Mouse (Mus musculus) embryonic facial prominence, embryonic 11.5 days (tissue): ENCODE results near the gene Fam83e. TPM values are rescaled to one million over a fixed set of nuclear protein-coding genes. Genes with fewer than 3 reads are reported as not detected.

Experiments
- ATAC-seq: fragments of 200-750 bp; cut with Nextera tagmentation; replicated peaks from 2 replicates; pipeline ENCODE4 v1.8.0; 2017; ENCODE audit warnings: low read depth; ENCODE audit not compliant: insufficient number of reproducible peaks, low FRiP score, low TSS enrichment
- DNase-seq: peaks from one replicate; pipeline ENCODE4 v3.0.0-alpha.2; 2015; ENCODE audit warnings: low spot score
- H3K27ac ChIP-seq: fragments of 300-500 bp; sonication (generic); replicated peaks from 2 replicates; pipeline ENCODE4 v1.5.1; 2014; ENCODE audit warnings: mild to moderate bottlenecking, low read depth, low read length, control low read depth
- H3K27me3 ChIP-seq: fragments of 300-500 bp; sonication (generic); 2 replicates; pipeline ENCODE4 v1.6.1; 2014; ENCODE audit warnings: mild to moderate bottlenecking, low read length, moderate library complexity, mixed read lengths; ENCODE audit not compliant: control insufficient read depth, insufficient read depth
- H3K36me3 ChIP-seq: fragments of 300-500 bp; sonication (generic); replicated peaks from 2 replicates; pipeline ENCODE4 v1.6.1; 2014; ENCODE audit warnings: low read depth, mild to moderate bottlenecking, low read length, moderate library complexity, mixed read lengths; ENCODE audit not compliant: control insufficient read depth, insufficient read depth
- H3K4me1 ChIP-seq: fragments of 300-500 bp; sonication (generic); 2 replicates; pipeline ENCODE4 v1.6.1; 2014; ENCODE audit warnings: low read length, mixed read lengths; ENCODE audit not compliant: control insufficient read depth, insufficient read depth
- H3K4me2 ChIP-seq: fragments of 300-500 bp; sonication (generic); 2 replicates; pipeline ENCODE4 v1.6.1; 2014; ENCODE audit warnings: low read depth, mild to moderate bottlenecking, control low read depth, low read length, moderate library complexity
- H3K4me3 ChIP-seq: fragments of 300-500 bp; sonication (generic); 2 replicates; pipeline ENCODE4 v1.5.1; 2014; ENCODE audit warnings: low read depth, low read length, control low read depth
- H3K9ac ChIP-seq: fragments of 300-500 bp; sonication (generic); replicated peaks from 2 replicates; pipeline ENCODE4 v1.6.1; 2014; ENCODE audit warnings: mild to moderate bottlenecking, control low read depth, low read length
- H3K9me3 ChIP-seq: fragments of 300-500 bp; sonication (generic); replicated peaks from 2 replicates; pipeline ENCODE4 v1.6.1; 2016; ENCODE audit warnings: mild to moderate bottlenecking, low read length, inconsistent platforms, mixed read lengths; ENCODE audit not compliant: control insufficient read depth
- WGBS: fragments of 180-500 bp; shearing (Covaris S2); extraction: QIAGEN DNeasy Blood & Tissue Kit; methylation state at CpG from one replicate; pipeline ENCODE4 v1.1.7; 2014; 5-methylcytosine and 5-hydroxymethylcytosine counted together
- polyA plus RNA-seq: library from polyadenylated mRNA; unstranded; fragments of >200 nt; fragmentation: Nextera tagmentation; extraction: Ambion mirVana; gene quantifications from 2 replicates; pipeline ENCODE4 v1.2.1, GENCODE M21; 2014

Fam83e gene
- polyA plus RNA-seq, 1 experiment from 2014 or later = 0.21 TPM

DNA sequence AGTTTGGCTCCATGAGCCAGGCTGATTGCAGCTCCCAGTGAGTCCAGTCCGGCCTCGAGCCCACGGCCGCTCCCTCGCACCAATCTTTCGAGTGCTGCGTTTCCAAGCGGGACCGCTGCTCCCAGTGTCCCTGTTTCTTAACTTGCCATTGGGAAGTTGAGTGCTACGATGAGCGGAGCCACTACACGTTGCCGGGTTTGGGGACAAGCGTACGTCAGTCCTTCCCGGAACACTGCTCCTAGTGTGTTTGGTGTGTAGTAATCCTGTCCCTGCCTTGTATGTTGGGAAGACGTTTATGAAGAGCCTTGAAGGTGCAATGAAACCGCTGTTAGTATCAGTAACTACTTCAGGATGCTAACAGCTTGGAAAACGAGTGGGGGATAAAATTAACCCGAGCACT is 2.7 kb upstream of the Fam83e start:
- Histone ChIP-seq H3K4me1 (peaks cover 10% of the 10 kb centered on the region), H3K4me3 (peak overlapping the region; percentile 87), H3K9ac (peak overlapping the region; percentile 95), H3K27ac (peak overlapping the region; percentile 70), H3K36me3 (peaks cover 19% of the 10 kb centered on the region), H3K9me3 (no peaks in the 10 kb centered on the region), H3K4me2 (peak overlapping the region; percentile 64), H3K27me3 (no peaks in the 10 kb centered on the region)
- no peak for DNase-seq
- under 1% methylated on average over 20 of the region's 20 CpGs for WGBS
- no peak for ATAC-seq

DNA sequence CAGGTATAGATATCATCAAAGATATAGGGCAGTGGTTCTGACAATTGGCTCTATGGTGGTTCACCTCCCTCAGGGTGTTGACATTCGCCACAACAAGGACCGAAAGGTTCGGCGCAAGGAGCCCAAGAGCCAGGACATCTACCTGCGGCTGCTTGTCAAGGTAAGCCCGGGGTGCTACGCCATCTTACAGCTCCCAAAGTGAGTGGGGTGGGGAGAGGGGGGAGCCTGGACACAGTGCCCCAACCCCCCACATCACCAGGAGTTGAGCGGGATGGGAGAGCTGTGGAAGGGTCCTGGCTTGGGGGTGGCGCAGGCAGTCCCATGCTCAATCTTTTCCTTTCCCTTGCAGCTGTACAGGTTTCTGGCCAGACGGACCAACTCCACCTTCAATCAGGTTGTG is 1.8 kb upstream of the Fam83e start:
- DNase-seq = no peak
- WGBS = 79% methylated on average over 10 of the region's 10 CpGs
- no peak overlapping the region for H3K27ac ChIP-seq

DNA sequence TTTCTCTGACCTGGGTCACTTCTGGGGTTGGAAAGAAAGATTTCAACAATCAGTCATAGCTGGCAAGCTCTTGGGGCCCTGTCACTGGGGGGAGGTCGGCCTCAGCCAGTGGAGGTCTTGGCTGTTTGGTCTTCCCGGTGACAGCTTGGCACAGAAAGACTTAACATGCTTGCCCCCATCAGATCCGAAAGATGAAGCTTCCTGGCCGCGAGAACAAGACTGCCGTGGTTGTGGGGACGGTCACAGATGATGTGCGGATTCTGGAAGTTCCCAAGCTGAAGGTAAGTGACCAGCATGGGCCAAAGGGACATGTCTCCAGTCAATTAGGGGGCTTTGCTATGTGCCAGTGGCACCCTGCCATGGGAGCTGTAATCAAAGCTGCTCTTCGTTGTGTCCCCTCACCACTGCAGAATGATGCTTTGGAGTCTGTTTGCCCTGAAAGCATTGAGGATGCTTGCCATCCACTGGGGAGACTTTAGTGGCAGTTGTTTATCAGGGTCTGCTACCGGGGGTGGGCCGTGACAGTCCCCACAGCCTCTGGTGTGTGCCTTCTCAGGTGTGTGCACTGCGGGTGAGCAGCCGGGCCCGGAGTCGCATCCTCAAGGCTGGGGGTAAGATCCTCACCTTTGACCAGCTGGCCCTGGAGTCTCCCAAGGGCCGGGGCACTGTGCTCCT is 1.1 kb upstream of the Fam83e start:
- H3K36me3 ChIP-seq = peaks cover 24% of the 10 kb centered on the region
- no peaks in the 10 kb centered on the region for H3K27me3 ChIP-seq
- peak overlapping the region; percentile 87; the same call in 1 of the 2 replicates for H3K4me3 ChIP-seq
- no peak for DNase-seq
- ATAC-seq = no peak
- no peak overlapping the region for H3K9ac ChIP-seq
- no peak overlapping the region; the same call in 1 of the 2 replicates for H3K4me2 ChIP-seq
- H3K9me3 ChIP-seq = no peaks in the 10 kb centered on the region
- WGBS = 93% methylated on average over 15 of the region's 16 CpGs
- peaks cover 7% of the 10 kb centered on the region for H3K4me1 ChIP-seq
- H3K27ac ChIP-seq = no peak overlapping the region

More for the DNA sequence above, 1.8 kb upstream of the Fam83e start:
- ATAC-seq = no peak
- H3K9ac ChIP-seq = peak overlapping the region; percentile 95
- H3K9me3 ChIP-seq = no peaks in the 10 kb centered on the region
- peak overlapping the region; percentile 64 for H3K4me2 ChIP-seq
- peaks cover 24% of the 10 kb centered on the region for H3K36me3 ChIP-seq
- peak overlapping the region; percentile 87 for H3K4me3 ChIP-seq
- H3K4me1 ChIP-seq = peaks cover 7% of the 10 kb centered on the region
- no peaks in the 10 kb centered on the region for H3K27me3 ChIP-seq

DNA sequence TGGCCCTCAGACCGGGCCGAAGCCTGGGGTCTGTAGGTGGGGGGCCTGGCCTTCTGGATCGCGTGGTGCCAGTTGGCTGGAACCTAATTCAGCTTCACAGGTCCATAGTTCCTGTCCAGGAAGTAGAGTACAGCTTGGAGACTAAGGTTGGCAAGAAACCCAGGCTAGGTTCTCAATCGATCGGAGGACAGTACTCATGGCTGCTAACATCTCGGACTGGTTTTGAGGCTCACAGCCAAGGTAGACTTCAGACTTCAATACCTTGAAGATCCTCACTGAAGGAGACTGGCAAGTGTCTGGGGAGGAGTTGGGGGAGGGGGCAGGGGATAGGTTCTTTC is 191 bp downstream of the Fam83e start:
- WGBS = 89% methylated on average over 7 of the region's 7 CpGs
- Histone ChIP-seq H3K4me3 (no peak overlapping the region), H3K27me3 (no peaks in the 10 kb centered on the region), H3K9me3 (no peaks in the 10 kb centered on the region), H3K4me2 (no peak overlapping the region), H3K9ac (no peak overlapping the region), H3K27ac (0 out of 2 replicates have a peak overlapping the region, but pooled peaks have one; percentile 13), H3K4me1 (peaks cover 5% of the 10 kb centered on the region), H3K36me3 (peaks cover 24% of the 10 kb centered on the region)
- no peak for ATAC-seq
- DNase-seq = no peak

DNA sequence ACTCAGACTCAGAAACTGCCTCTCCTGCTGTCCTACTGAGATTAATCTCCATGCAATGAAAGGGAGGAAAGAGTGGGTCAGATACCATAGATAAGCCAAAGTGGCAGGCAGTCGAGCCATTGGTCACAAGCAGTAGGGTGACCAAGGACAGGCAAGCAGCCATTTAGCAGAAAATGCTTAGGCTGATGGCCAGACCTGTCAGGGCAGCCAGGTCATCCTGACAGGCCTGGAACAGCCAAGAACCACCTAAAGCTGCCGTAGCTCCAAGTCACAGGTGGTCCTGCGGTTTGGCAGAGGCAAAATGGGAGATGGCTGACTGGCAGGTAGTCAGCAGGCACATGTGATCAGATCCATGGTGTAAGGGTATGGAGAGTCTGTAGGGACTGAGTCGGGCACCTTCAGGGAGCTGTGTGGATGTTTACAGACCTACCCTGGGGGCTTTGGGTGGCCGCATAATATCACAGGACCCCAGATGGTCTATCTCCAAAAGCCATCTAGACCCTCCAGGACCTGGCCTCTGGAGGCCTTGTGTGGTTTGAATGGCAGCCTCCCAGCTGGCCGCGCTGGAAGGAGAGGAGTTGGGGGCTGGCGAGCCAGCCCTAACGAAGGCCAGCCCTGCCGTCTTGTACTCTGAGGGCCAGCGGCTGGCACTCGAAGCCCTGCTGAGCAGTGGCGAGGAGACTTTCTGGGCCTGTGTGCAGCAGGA is 783 bp downstream of the Fam83e start:
- Histone ChIP-seq H3K4me3 (no peak overlapping the region), H3K27me3 (no peaks in the 10 kb centered on the region), H3K4me1 (peaks cover 1% of the 10 kb centered on the region; the same call in 1 of the 2 replicates), H3K4me2 (no peak overlapping the region), H3K9me3 (no peaks in the 10 kb centered on the region), H3K9ac (no peak overlapping the region), H3K36me3 (peaks cover 24% of the 10 kb centered on the region), H3K27ac (0 out of 2 replicates have a peak overlapping the region, but pooled peaks have one; percentile 13)
- 68% methylated on average over 13 of the region's 13 CpGs for WGBS
- no peak for ATAC-seq
- DNase-seq = no peak

DNA sequence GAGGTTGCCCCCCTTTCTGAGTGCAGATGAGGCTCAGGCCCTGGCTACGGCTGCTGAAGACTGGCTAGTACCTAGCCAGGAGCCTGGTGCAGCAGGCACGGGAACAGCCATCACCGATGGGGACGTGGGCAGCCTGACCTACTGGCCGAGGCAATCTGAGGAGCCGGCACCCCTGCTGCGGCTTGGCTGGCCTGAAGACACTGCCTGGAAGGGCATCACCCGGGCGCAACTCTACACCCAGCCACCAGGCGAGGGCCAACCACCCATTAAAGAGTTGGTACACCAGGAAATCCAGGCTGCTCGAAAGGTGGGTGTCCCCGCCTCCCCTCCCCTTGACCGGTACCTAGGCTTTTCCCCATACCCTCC is 1.3 kb downstream of the Fam83e start:
- Histone ChIP-seq H3K27ac (no peak overlapping the region), H3K36me3 (peaks cover 24% of the 10 kb centered on the region), H3K27me3 (no peaks in the 10 kb centered on the region), H3K9me3 (no peaks in the 10 kb centered on the region), H3K4me1 (no peaks in the 10 kb centered on the region; the same call in 1 of the 2 replicates), H3K4me2 (no peak overlapping the region), H3K9ac (no peak overlapping the region), H3K4me3 (no peak overlapping the region)
- ATAC-seq (no peak), DNase-seq (no peak)
- WGBS = 81% methylated on average over 13 of the region's 13 CpGs

DNA sequence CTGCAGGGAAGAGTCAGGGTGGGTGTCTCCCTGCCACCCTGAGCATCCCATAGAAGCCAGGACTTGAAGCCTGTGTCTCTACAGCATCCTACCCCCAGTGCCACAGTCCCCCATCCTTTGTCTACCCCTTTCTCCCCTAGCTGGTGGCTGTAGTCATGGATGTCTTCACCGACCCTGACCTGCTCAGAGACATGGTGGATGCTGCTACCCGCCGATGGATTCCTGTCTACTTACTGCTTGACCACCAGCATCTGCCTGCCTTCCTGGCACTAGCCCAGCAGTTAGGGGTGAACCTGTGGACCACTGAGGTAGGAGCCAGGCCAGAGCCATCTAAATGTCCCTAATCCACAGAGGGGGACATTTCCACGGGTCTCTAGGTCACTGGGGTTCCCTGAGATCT is 2.3 kb downstream of the Fam83e start:
- no peak overlapping the region for H3K4me3 ChIP-seq
- H3K27me3 ChIP-seq = no peaks in the 10 kb centered on the region
- DNase-seq (no peak), ATAC-seq (no peak)
- peaks cover 24% of the 10 kb centered on the region for H3K36me3 ChIP-seq
- H3K9me3 ChIP-seq = no peaks in the 10 kb centered on the region
- 87% methylated on average over 4 of the region's 4 CpGs for WGBS
- H3K27ac ChIP-seq = no peak overlapping the region
- no peak overlapping the region for H3K4me2 ChIP-seq
- no peak overlapping the region for H3K9ac ChIP-seq
- H3K4me1 ChIP-seq = no peaks in the 10 kb centered on the region; the same call in 1 of the 2 replicates

DNA sequence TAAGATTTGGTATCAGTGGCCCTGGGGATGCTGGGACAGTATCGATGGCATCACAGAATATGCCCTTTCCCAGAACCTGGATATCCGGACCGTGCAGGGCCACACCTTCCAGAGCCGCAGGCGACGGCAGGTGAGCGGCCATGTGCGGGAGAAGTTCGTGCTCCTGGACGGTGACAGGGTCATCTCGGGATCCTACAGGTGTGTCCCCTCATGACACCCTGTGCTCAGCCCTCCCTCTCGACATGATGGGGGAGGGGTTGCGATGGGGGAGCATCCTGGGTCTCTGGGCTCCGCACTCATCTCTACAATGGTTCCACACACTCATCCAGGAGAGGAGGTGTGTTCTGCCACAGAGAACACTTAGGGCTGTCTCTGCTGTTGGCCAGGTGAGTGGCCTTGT is 2.8 kb downstream of the Fam83e start:
- no peak overlapping the region for H3K9ac ChIP-seq
- H3K4me1 ChIP-seq = no peaks in the 10 kb centered on the region; the same call in 1 of the 2 replicates
- 93% methylated on average over 14 of the region's 14 CpGs for WGBS
- H3K4me2 ChIP-seq = no peak overlapping the region
- ATAC-seq = no peak
- H3K27me3 ChIP-seq = no peaks in the 10 kb centered on the region
- no peak for DNase-seq
- no peaks in the 10 kb centered on the region for H3K9me3 ChIP-seq
- H3K36me3 ChIP-seq = peaks cover 24% of the 10 kb centered on the region
- H3K27ac ChIP-seq = no peak overlapping the region
- H3K4me3 ChIP-seq = no peak overlapping the region
